Mouse (Mus musculus) E14TG2a.4 (cell line): ENCODE results near the gene Fus.

Source experiments
- CTCF ChIP-seq: conservative IDR thresholded peaks from 2 replicates; pipeline ENCODE4 v1.5.1; 2014; ENCODE audit warnings: low read length
- NANOG ChIP-seq: IDR thresholded peaks from 2 replicates; pipeline ENCODE4 v1.6.1; 2014; ENCODE audit warnings: borderline replicate concordance, low read length, mixed read lengths
- POU5F1 ChIP-seq: IDR thresholded peaks from 2 replicates; pipeline ENCODE4 v1.6.1; 2014; ENCODE audit warnings: low read length, borderline replicate concordance

DNA sequence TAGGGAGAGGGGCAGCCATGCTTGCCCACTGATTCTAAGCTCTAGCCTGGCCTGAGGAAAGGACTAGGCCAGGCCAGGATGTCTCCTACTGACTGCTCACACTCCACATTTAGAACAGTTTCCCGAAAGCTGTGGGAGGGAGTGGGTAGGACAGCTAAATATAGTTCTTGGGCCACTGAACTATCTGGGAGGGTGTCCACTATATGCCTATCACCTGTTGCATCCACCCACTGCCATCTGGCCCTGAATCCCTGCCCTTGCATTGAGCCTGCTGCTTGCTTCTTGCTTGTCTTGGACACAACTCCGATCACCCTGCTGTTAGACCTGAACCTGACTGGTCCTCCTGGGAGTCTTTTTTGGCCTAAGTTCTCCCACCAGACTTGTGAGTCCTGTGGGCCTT, 36.4 kb downstream of the Fus start, which contains the start of gene Trim72:
- no peak for TF ChIP-seq CTCF
- no peak for TF ChIP-seq NANOG
- TF ChIP-seq POU5F1: no peak
